8 mouse cellular contexts compared by ENCODE assay signal in the genomic region with DNA sequence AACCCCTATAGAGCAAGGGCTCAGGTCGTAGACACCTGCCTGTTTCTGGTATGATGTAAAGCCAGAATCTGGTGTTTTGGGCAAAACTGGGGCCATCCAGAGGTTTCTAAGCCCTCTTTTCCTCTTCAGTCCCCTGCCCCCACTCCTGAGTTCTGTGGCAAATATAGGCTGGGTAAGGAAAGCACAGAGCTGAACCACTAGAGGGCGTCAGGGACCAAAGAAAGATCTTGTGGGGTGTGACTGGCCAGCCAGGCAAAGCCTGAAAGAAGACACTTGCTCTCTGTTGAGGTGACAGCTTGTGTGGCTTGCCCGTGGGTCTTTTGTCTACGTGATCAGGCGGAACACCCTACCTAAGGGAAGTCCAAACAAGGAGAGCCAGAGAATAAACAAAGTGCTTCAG.
DNase-seq lines count a peak whose midpoint lies in the region; ATAC-seq and TF ChIP-seq lines count a peak whose summit lies in the region.

No protein-coding gene starts in this region.

- ATAC-seq in forebrain, embryonic 13.5 days = peak; percentile 87
- peak; percentile 54 for ATAC-seq in liver, postnatal 0 days
- ATAC-seq in neutrophil, adult 5-6 weeks (ENCODE audit: extremely low read depth, insufficient number of reproducible peaks, low FRiP score, poor library complexity, severe bottlenecking) = peak; percentile 70

- WGBS in forebrain, embryonic 13.5 days = 6% methylated on average over 5 of the region's 5 CpGs
- WGBS in liver, postnatal 0 days (ENCODE audit: insufficient replicate concordance) = 18% methylated on average over 5 of the region's 5 CpGs

- peak; percentile 87 for TF ChIP-seq CTCF in liver, postnatal 0 days (IDR thresholded peaks at IDR 0.05; ENCODE audit: low read depth)

- no peak overlapping the region for H3K4me3 ChIP-seq in forebrain, embryonic 13.5 days
- H3K4me3 ChIP-seq in liver, postnatal 0 days (ENCODE audit: low read depth, low read length) = no peak overlapping the region

- peak; percentile 35 for DNase-seq in CD4-positive helper T cell, adult 2 months (ENCODE audit: low read depth, low spot score)
- DNase-seq in c-Kit-positive CD71-positive TER-119-negative erythroid progenitor cells, embryonic 14.5 days (ENCODE audit: low read depth) = peak; percentile 28
- DNase-seq in heart, postnatal 10 days = peak; percentile 84 to 91
- DNase-seq in kidney, postnatal 4 days = peak; percentile 79 to 84
- peak; percentile 74 for DNase-seq in liver, postnatal 0 days
- DNase-seq in testis, postnatal 14 days (ENCODE audit: low spot score) = peak; percentile 60

- peaks cover 4% of the 10 kb centered on the region; the same call in 1 of the 2 replicates for H3K27me3 ChIP-seq in forebrain, embryonic 13.5 days
- H3K27me3 ChIP-seq in liver, postnatal 0 days (ENCODE audit: insufficient read depth, low read length) = no peaks in the 10 kb centered on the region

- H3K4me1 ChIP-seq in forebrain, embryonic 13.5 days = peaks cover 18% of the 10 kb centered on the region
- peaks cover 14% of the 10 kb centered on the region for H3K4me1 ChIP-seq in liver, postnatal 0 days (ENCODE audit: insufficient read depth)

- no peak for TF ChIP-seq EP300 in liver, postnatal 0 days (IDR thresholded peaks at IDR 0.05; ENCODE audit: low read depth)

- intact Hi-C loops in heart, postnatal 10 days (cut with DNase I) = loop anchor here (5.0 kb wide), 2 partner anchors 101 to 166 kb away; no protein-coding TSS in a partner anchor

- H3K4me2 ChIP-seq in forebrain, embryonic 13.5 days = peak overlapping the region; percentile 26
- no peak overlapping the region for H3K4me2 ChIP-seq in liver, postnatal 0 days (ENCODE audit: low read depth, low read length)

- no peak overlapping the region for H3K27ac ChIP-seq in forebrain, embryonic 13.5 days
- no peak overlapping the region for H3K27ac ChIP-seq in liver, postnatal 0 days (ENCODE audit: low read depth)

- H3K9me3 ChIP-seq in forebrain, embryonic 13.5 days (replicated peaks) = no peaks in the 10 kb centered on the region
- H3K9me3 ChIP-seq in liver, postnatal 0 days (ENCODE audit: low read length) = no peaks in the 10 kb centered on the region

- H3K9ac ChIP-seq in forebrain, embryonic 13.5 days = no peak overlapping the region
- H3K9ac ChIP-seq in liver, postnatal 0 days (replicated peaks) = no peak overlapping the region

- no peaks in the 10 kb centered on the region for H3K36me3 ChIP-seq in forebrain, embryonic 13.5 days (ENCODE audit: poor library complexity, severe bottlenecking)
- peaks cover 11% of the 10 kb centered on the region; the same call in 1 of the 2 replicates for H3K36me3 ChIP-seq in liver, postnatal 0 days (replicated peaks; ENCODE audit: insufficient read depth, low read length)

Comparison
In these comparisons a context has a peak if more than half of its experiments do, and no peak if none do; other contexts are left out.
1. DNase-seq: peak in every context shown above with its lines; median percentile 88 in heart, postnatal 10 days; 82 in kidney, postnatal 4 days; 74 in liver, postnatal 0 days; 60 in testis, postnatal 14 days; 35 in CD4-positive helper T cell, adult 2 months; 28 in c-Kit-positive CD71-positive TER-119-negative erythroid progenitor cells, embryonic 14.5 days.